Mouse (Mus musculus): Measurements from ENCODE around the gene Nrxn1. TPM values are rescaled to one million over a fixed set of nuclear protein-coding genes. Genes with fewer than 3 reads are reported as not detected.

Gene Nrxn1
- polyA plus RNA-seq, 1 experiment from 2014 or later, result 222 TPM

- H3K36me3 ChIP-seq (ENCODE audit: control insufficient read depth, insufficient read depth, low read length), result no peaks in the 10 kb centered on the region
- H3K4me1 ChIP-seq (ENCODE audit: control insufficient read depth, insufficient read depth, low read length), result peaks cover 12% of the 10 kb centered on the region
- H3K9ac ChIP-seq (ENCODE audit: low read depth, low read length), result no peak overlapping the region
- ATAC-seq, result peak; percentile 53; the same call in 1 of the 2 replicates
- no peak overlapping the region for H3K4me3 ChIP-seq (ENCODE audit: low read depth, low read length)
- no peak overlapping the region; the same call in 1 of the 2 replicates for H3K27ac ChIP-seq (ENCODE audit: low read length)
- 58% methylated on average over 7 of the region's 7 CpGs for WGBS
- H3K4me2 ChIP-seq (ENCODE audit: low read length), result no peak overlapping the region
- no peaks in the 10 kb centered on the region for H3K27me3 ChIP-seq (ENCODE audit: control insufficient read depth, insufficient read depth, low read depth, low read length)
- H3K9me3 ChIP-seq (replicated peaks; ENCODE audit: control insufficient read depth, low read length, poor library complexity, severe bottlenecking), result no peaks in the 10 kb centered on the region
Observed at GRCm38 (mm10) chr17:90059320-90060111, 1033.4 kb downstream of the Nrxn1 start.

- no peak overlapping the region for H3K9ac ChIP-seq (ENCODE audit: low read depth, low read length)
- no peaks in the 10 kb centered on the region for H3K36me3 ChIP-seq (ENCODE audit: control insufficient read depth, insufficient read depth, low read length)
- no peak overlapping the region for H3K27ac ChIP-seq (ENCODE audit: low read length)
- no peak overlapping the region for H3K4me2 ChIP-seq (ENCODE audit: low read length)
- H3K27me3 ChIP-seq (ENCODE audit: control insufficient read depth, insufficient read depth, low read depth, low read length), result no peaks in the 10 kb centered on the region
- ATAC-seq, result no peak
- no peaks in the 10 kb centered on the region for H3K9me3 ChIP-seq (replicated peaks; ENCODE audit: control insufficient read depth, low read length, poor library complexity, severe bottlenecking)
- H3K4me3 ChIP-seq (ENCODE audit: low read depth, low read length), result no peak overlapping the region
- WGBS, result 15% methylated on average over 5 of the region's 5 CpGs
- peaks cover 4% of the 10 kb centered on the region; the same call in 1 of the 2 replicates for H3K4me1 ChIP-seq (ENCODE audit: control insufficient read depth, insufficient read depth, low read length)
Observed at GRCm38 (mm10) chr17:90054312-90054711, 1038.6 kb downstream of the Nrxn1 start.

- no peak overlapping the region for H3K27ac ChIP-seq (ENCODE audit: low read length)
- ATAC-seq, result no peak
Observed at GRCm38 (mm10) chr17:90039316-90039715, 1053.6 kb downstream of the Nrxn1 start.

GRCm38 (mm10) chr17:90032416-90032815 lies 1060.5 kb downstream of the Nrxn1 start:
- Histone ChIP-seq H3K4me1 (ENCODE audit: control insufficient read depth, insufficient read depth, low read length) (no peaks in the 10 kb centered on the region), H3K27me3 (ENCODE audit: control insufficient read depth, insufficient read depth, low read depth, low read length) (no peaks in the 10 kb centered on the region), H3K36me3 (ENCODE audit: control insufficient read depth, insufficient read depth, low read length) (peaks cover 3% of the 10 kb centered on the region), H3K4me3 (ENCODE audit: low read depth, low read length) (no peak overlapping the region), H3K9ac (ENCODE audit: low read depth, low read length) (no peak overlapping the region), H3K9me3 (replicated peaks; ENCODE audit: control insufficient read depth, low read length, poor library complexity, severe bottlenecking) (no peaks in the 10 kb centered on the region), H3K27ac (ENCODE audit: low read length) (no peak overlapping the region), H3K4me2 (ENCODE audit: low read length) (no peak overlapping the region)
- WGBS, result 70% methylated on average over 2 of the region's 2 CpGs
- no peak for ATAC-seq

More at GRCm38 (mm10) chr17:90039316-90039715, 1053.6 kb downstream of the Nrxn1 start:
- 45% methylated on average over 1 of the region's 1 CpGs for WGBS
- Histone ChIP-seq H3K9ac (ENCODE audit: low read depth, low read length) (no peak overlapping the region), H3K4me2 (ENCODE audit: low read length) (no peak overlapping the region), H3K4me3 (ENCODE audit: low read depth, low read length) (no peak overlapping the region), H3K4me1 (ENCODE audit: control insufficient read depth, insufficient read depth, low read length) (no peaks in the 10 kb centered on the region), H3K27me3 (ENCODE audit: control insufficient read depth, insufficient read depth, low read depth, low read length) (no peaks in the 10 kb centered on the region), H3K9me3 (replicated peaks; ENCODE audit: control insufficient read depth, low read length, poor library complexity, severe bottlenecking) (no peaks in the 10 kb centered on the region), H3K36me3 (ENCODE audit: control insufficient read depth, insufficient read depth, low read length) (peaks cover 3% of the 10 kb centered on the region)

- no peak overlapping the region for H3K27ac ChIP-seq (ENCODE audit: low read length)
- ATAC-seq, result no peak
- 79% methylated on average over 1 of the region's 1 CpGs for WGBS
- no peak overlapping the region for H3K9ac ChIP-seq (ENCODE audit: low read depth, low read length)
- H3K9me3 ChIP-seq (replicated peaks; ENCODE audit: control insufficient read depth, low read length, poor library complexity, severe bottlenecking), result peaks cover 11% of the 10 kb centered on the region
- H3K36me3 ChIP-seq (ENCODE audit: control insufficient read depth, insufficient read depth, low read length), result no peaks in the 10 kb centered on the region
- H3K27me3 ChIP-seq (ENCODE audit: control insufficient read depth, insufficient read depth, low read depth, low read length), result no peaks in the 10 kb centered on the region
- no peaks in the 10 kb centered on the region for H3K4me1 ChIP-seq (ENCODE audit: control insufficient read depth, insufficient read depth, low read length)
- no peak overlapping the region for H3K4me2 ChIP-seq (ENCODE audit: low read length)
- no peak overlapping the region for H3K4me3 ChIP-seq (ENCODE audit: low read depth, low read length)
Observed at GRCm38 (mm10) chr17:90016636-90017035, 1076.2 kb downstream of the Nrxn1 start.

GRCm38 (mm10) chr17:90011761-90012160 lies 1081.1 kb downstream of the Nrxn1 start:
- no peak overlapping the region for H3K27ac ChIP-seq (ENCODE audit: low read length)
- H3K4me2 ChIP-seq (ENCODE audit: low read length), result no peak overlapping the region
- peaks cover 11% of the 10 kb centered on the region for H3K9me3 ChIP-seq (replicated peaks; ENCODE audit: control insufficient read depth, low read length, poor library complexity, severe bottlenecking)
- no peaks in the 10 kb centered on the region for H3K27me3 ChIP-seq (ENCODE audit: control insufficient read depth, insufficient read depth, low read depth, low read length)
- no peaks in the 10 kb centered on the region for H3K4me1 ChIP-seq (ENCODE audit: control insufficient read depth, insufficient read depth, low read length)
- no peak for ATAC-seq
- no peak overlapping the region for H3K4me3 ChIP-seq (ENCODE audit: low read depth, low read length)
- H3K36me3 ChIP-seq (ENCODE audit: control insufficient read depth, insufficient read depth, low read length), result no peaks in the 10 kb centered on the region
- 100% methylated on average over 1 of the region's 1 CpGs for WGBS
- H3K9ac ChIP-seq (ENCODE audit: low read depth, low read length), result no peak overlapping the region

- H3K4me3 ChIP-seq (ENCODE audit: low read depth, low read length), result no peak overlapping the region
- H3K27me3 ChIP-seq (ENCODE audit: control insufficient read depth, insufficient read depth, low read depth, low read length), result no peaks in the 10 kb centered on the region
- H3K4me1 ChIP-seq (ENCODE audit: control insufficient read depth, insufficient read depth, low read length), result no peaks in the 10 kb centered on the region
- WGBS, result 55% methylated on average over 5 of the region's 5 CpGs
- H3K27ac ChIP-seq (ENCODE audit: low read length), result no peak overlapping the region
- no peaks in the 10 kb centered on the region for H3K36me3 ChIP-seq (ENCODE audit: control insufficient read depth, insufficient read depth, low read length)
- H3K4me2 ChIP-seq (ENCODE audit: low read length), result no peak overlapping the region
- 0 out of 2 replicates have a peak, but pooled peaks have one; percentile 39 for ATAC-seq
- no peak overlapping the region for H3K9ac ChIP-seq (ENCODE audit: low read depth, low read length)
- H3K9me3 ChIP-seq (replicated peaks; ENCODE audit: control insufficient read depth, low read length, poor library complexity, severe bottlenecking), result no peaks in the 10 kb centered on the region
Observed at GRCm38 (mm10) chr17:90007438-90008109, 1085.3 kb downstream of the Nrxn1 start.

GRCm38 (mm10) chr17:89990651-89991050 lies 1102.2 kb downstream of the Nrxn1 start:
- Histone ChIP-seq H3K27ac (ENCODE audit: low read length) (no peak overlapping the region), H3K4me2 (ENCODE audit: low read length) (no peak overlapping the region), H3K27me3 (ENCODE audit: control insufficient read depth, insufficient read depth, low read depth, low read length) (no peaks in the 10 kb centered on the region), H3K4me3 (ENCODE audit: low read depth, low read length) (no peak overlapping the region), H3K36me3 (ENCODE audit: control insufficient read depth, insufficient read depth, low read length) (no peaks in the 10 kb centered on the region), H3K4me1 (ENCODE audit: control insufficient read depth, insufficient read depth, low read length) (no peaks in the 10 kb centered on the region), H3K9ac (ENCODE audit: low read depth, low read length) (no peak overlapping the region), H3K9me3 (replicated peaks; ENCODE audit: control insufficient read depth, low read length, poor library complexity, severe bottlenecking) (no peaks in the 10 kb centered on the region)
- no peak for ATAC-seq
- WGBS, result 87% methylated on average over 4 of the region's 4 CpGs
